7 mouse cellular contexts compared by ENCODE assay signal in genomic region chr8:22185431-22186397, GRCm38 (mm10). TPM values are rescaled to one million over a fixed set of nuclear protein-coding genes. Genes with fewer than 3 reads are reported as not detected.
DNase-seq lines count a peak whose midpoint lies in the region; ATAC-seq lines count a peak whose summit lies in the region.

TSS of gene Ckap2 (minus strand) at chr8:22185819.

- peak within 1 kb of the TSS; percentile 58 for H3K4me2 ChIP-seq in embryonic facial prominence, embryonic 12.5 days (replicated peaks)
- peak within 1 kb of the TSS; percentile 68 for H3K4me2 ChIP-seq in limb, embryonic 11.5 days (ENCODE audit: low read depth, severe bottlenecking)
- peak within 1 kb of the TSS; percentile 82 for H3K4me2 ChIP-seq in midbrain, embryonic 14.5 days (ENCODE audit: low read length)

- H3K4me1 ChIP-seq in embryonic facial prominence, embryonic 12.5 days: peaks cover 10% of the 10 kb centered on the region; the same call in 1 of the 2 replicates
- H3K4me1 ChIP-seq in limb, embryonic 11.5 days (ENCODE audit: control insufficient read depth, insufficient read depth, low read length): peaks cover 5% of the 10 kb centered on the region; the same call in 1 of the 2 replicates
- peaks cover 3% of the 10 kb centered on the region; the same call in 1 of the 2 replicates for H3K4me1 ChIP-seq in midbrain, embryonic 14.5 days (ENCODE audit: control insufficient read depth, insufficient read depth, low read length)

- H3K27me3 ChIP-seq in embryonic facial prominence, embryonic 12.5 days: no peaks in the 10 kb centered on the region
- H3K27me3 ChIP-seq in limb, embryonic 11.5 days (ENCODE audit: control insufficient read depth, insufficient read depth, low read length): no peaks in the 10 kb centered on the region
- H3K27me3 ChIP-seq in midbrain, embryonic 14.5 days (ENCODE audit: control insufficient read depth, insufficient read depth, low read length): no peaks in the 10 kb centered on the region

- H3K4me3 ChIP-seq in embryonic facial prominence, embryonic 12.5 days: peak within 1 kb of the TSS; percentile 81
- peak within 1 kb of the TSS; percentile 74 for H3K4me3 ChIP-seq in limb, embryonic 11.5 days (ENCODE audit: low read depth, low read length)
- H3K4me3 ChIP-seq in midbrain, embryonic 14.5 days (replicated peaks; ENCODE audit: low read depth, low read length): peak within 1 kb of the TSS; percentile 79

- no peaks in the 10 kb centered on the region for H3K9me3 ChIP-seq in embryonic facial prominence, embryonic 12.5 days
- H3K9me3 ChIP-seq in limb, embryonic 11.5 days (ENCODE audit: control insufficient read depth, low read length): no peaks in the 10 kb centered on the region
- H3K9me3 ChIP-seq in midbrain, embryonic 14.5 days (ENCODE audit: control insufficient read depth, low read length): no peaks in the 10 kb centered on the region

- H3K27ac ChIP-seq in embryonic facial prominence, embryonic 12.5 days: peak within 1 kb of the TSS; percentile 87
- peak within 1 kb of the TSS; percentile 68 for H3K27ac ChIP-seq in limb, embryonic 11.5 days (replicated peaks; ENCODE audit: low read depth, low read length)
- peak within 1 kb of the TSS; percentile 82 for H3K27ac ChIP-seq in midbrain, embryonic 14.5 days (replicated peaks; ENCODE audit: low read depth, low read length)

- H3K9ac ChIP-seq in embryonic facial prominence, embryonic 12.5 days: peak within 1 kb of the TSS; percentile 66
- H3K9ac ChIP-seq in limb, embryonic 11.5 days (ENCODE audit: low read length): peak within 1 kb of the TSS; percentile 80
- peak within 1 kb of the TSS; percentile 65 for H3K9ac ChIP-seq in midbrain, embryonic 14.5 days (replicated peaks; ENCODE audit: low read length)

- WGBS in embryonic facial prominence, embryonic 12.5 days: 3% methylated on average over 63 of the region's 63 CpGs
- 2% methylated on average over 61 of the region's 63 CpGs for WGBS in limb, embryonic 11.5 days
- 2% methylated on average over 63 of the region's 63 CpGs for WGBS in midbrain, embryonic 14.5 days

- no peaks in the 10 kb centered on the region for H3K36me3 ChIP-seq in embryonic facial prominence, embryonic 12.5 days
- no peaks in the 10 kb centered on the region for H3K36me3 ChIP-seq in limb, embryonic 11.5 days (ENCODE audit: control insufficient read depth, insufficient read depth, low read length)
- no peaks in the 10 kb centered on the region for H3K36me3 ChIP-seq in midbrain, embryonic 14.5 days (ENCODE audit: control insufficient read depth, insufficient read depth, low read length)

- peak; percentile 94 for DNase-seq in adrenal gland, postnatal 25 days
- DNase-seq in heart, adult 11 months: peak; percentile 99
- peak; percentile 91 for DNase-seq in kidney, adult 18-20 months
- DNase-seq in limb, embryonic 11.5 days (ENCODE audit: low spot score): peak; percentile 94
- DNase-seq in midbrain, embryonic 14.5 days: peak; percentile 97
- peak; percentile 70 to 81 for DNase-seq in spleen, adult 18-20 months

- ATAC-seq in embryonic facial prominence, embryonic 12.5 days (ENCODE audit: insufficient number of reproducible peaks, insufficient read depth, low FRiP score, low TSS enrichment): peak; percentile 92
- ATAC-seq in limb, embryonic 11.5 days (ENCODE audit: insufficient number of reproducible peaks, low FRiP score, low TSS enrichment, low read depth): peak; percentile 97
- ATAC-seq in midbrain, embryonic 14.5 days (ENCODE audit: low FRiP score, low TSS enrichment): peak; percentile 98

RNA-seq across cellular contexts. Expression of gene Ckap2, which starts in this region (rescaled TPM):
- total RNA-seq in adrenal gland, postnatal 25 days (2021): 7.6 and 10.7 TPM in 2 replicates
- polyA plus RNA-seq in embryonic facial prominence, embryonic 12.5 days (2016; fragmentation: Nextera tagmentation; extraction: Ambion mirVana): 48.3 and 50.3 TPM in 2 replicates
- polyA plus RNA-seq in limb, embryonic 11.5 days (2014; fragmentation: Nextera tagmentation; extraction: Ambion mirVana): 55.0 and 58.3 TPM in 2 replicates
- 8.3 and 15.5 TPM in 2 replicates for polyA plus RNA-seq in midbrain, embryonic 14.5 days (2014; fragmentation: Nextera tagmentation; extraction: Ambion mirVana)

Comparison
In these comparisons a context has a peak if more than half of its experiments do, and no peak if none do; other contexts are left out.
1. Peak in every context shown above with its lines: DNase-seq, ATAC-seq, H3K4me3 ChIP-seq and H3K27ac ChIP-seq.